Mouse (Mus musculus) urinary bladder, postnatal 25 days (tissue): ENCODE measurements around the gene Rassf5.

Experiments
- DNase-seq: peaks from one replicate; pipeline ENCODE4 v3.0.0; 2022; ENCODE audit warnings: low spot score

The Rassf5 gene

GRCm38 (mm10) chr1:131245089-131245856 is at the start of gene Rassf5:
Gene Rassf5 (minus strand): TSS chr1:131245258.
- peak; percentile 87 for DNase-seq

- no peak for DNase-seq
Observed at GRCm38 (mm10) chr1:131293922-131294250, 48.8 kb upstream of the Rassf5 start.

GRCm38 (mm10) chr1:131293221-131293921 is 48.3 kb upstream of the Rassf5 start:
- no peak for DNase-seq

DNA sequence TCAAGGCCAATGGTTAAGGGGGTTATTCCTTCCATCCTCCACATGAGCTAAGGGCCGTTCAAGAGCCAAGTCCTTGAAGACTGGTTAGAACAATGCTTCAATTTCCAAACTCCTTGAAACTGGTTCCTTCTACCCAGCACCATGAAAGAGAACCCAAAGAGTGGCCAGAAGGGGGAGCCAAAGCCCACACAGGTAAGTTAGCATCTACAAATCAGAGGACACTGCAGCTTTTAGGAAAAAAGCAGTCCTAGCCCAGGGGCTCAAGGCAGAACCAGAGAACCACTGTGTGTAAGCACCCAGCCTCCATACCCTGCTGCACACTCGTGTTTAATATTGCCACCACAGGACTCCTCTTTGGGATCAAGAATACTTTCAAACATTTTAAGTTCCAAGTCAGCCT is 45.6 kb upstream of the Rassf5 start:
- peak; percentile 59 for DNase-seq

- no peak for DNase-seq
Observed at GRCm38 (mm10) chr1:131288938-131289337, 43.9 kb upstream of the Rassf5 start.

DNA sequence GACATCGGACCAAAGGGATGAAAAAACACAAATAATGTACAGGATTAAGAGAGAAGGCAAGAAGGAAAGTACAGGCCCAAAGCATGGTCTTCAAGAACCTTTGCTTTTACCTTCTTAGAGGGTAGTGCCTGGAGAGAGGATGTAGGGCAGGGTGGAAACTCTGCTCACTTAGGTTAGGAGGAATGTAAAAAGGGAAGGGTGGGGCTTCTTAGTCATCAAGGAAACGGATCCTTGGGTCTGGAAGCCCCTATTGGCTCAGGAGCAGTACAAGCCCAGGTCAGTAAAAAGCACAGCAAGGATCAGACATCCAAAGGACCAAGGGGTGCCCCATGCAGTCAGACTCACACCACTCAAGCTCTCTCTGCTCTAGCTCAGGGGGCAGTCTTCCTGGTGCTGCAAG is 42.2 kb upstream of the Rassf5 start:
- DNase-seq: no peak

- no peak for DNase-seq
Observed at GRCm38 (mm10) chr1:131286803-131287202, 41.7 kb upstream of the Rassf5 start.

DNA sequence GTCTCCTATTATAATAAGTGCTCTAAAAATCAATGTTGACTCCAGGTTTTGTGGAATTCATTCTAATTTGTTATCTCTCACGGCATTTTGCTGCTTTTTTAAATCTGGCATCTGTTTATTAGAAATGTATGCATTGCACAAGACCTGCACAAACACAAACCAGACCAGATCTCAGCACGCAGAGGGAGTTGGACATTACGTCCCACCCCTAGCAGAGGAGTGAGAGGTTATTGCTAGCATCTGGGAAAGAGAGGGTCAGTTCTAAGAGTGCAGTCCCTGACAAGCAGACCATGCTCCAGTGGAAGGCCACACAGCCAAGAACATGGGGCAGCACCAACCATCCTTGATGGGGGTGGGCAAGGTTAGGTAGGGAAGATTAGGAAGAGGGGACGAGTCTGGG is 39.6 kb upstream of the Rassf5 start:
- DNase-seq: no peak

- no peak for DNase-seq
Observed at GRCm38 (mm10) chr1:131284167-131284566, 39.1 kb upstream of the Rassf5 start.

GRCm38 (mm10) chr1:131281731-131282130 is 36.7 kb upstream of the Rassf5 start:
- no peak for DNase-seq

DNA sequence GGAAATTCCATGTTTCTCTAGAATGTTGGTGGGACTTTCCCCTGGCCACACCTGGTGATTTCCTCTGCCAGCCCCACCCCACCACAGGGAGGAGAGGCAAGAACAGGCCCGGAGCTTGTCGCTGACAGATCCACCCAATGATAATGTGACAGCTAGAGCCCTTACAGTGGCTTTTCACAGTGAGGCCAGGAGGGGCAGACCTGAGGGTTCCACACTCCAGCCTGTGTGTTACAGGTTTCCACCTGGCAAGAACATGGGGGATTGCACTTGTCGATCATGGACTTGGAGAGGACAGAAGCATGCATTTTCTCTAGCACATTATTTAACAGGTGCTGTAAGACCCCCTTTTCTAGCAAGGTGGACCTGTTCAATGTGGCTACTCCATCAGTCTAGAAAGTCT is 35.2 kb upstream of the Rassf5 start:
- no peak for DNase-seq

DNA sequence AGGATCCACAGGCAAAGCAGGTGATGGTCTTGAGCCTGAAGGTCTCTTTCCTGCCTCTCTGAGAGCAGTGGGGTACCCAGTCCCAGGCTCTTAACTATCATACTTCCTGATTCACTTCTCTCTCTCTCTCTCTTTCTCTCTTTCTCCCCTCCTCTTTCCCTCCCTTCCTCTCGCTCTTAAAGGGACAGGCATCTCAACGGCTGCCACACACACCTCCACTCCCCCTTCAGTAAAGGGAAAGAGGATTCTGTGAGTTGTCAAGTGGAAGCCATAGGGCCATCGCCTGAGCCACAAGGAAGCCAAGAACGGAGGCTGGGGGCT is 34.4 kb upstream of the Rassf5 start, which contains the start of gene Ikbke:
Gene Ikbke, minus strand, starts transcription at position 151 of the 321 bp plus-strand sequence.
- DNase-seq: no peak

- DNase-seq: no peak
Observed at GRCm38 (mm10) chr1:131278606-131279455, 33.8 kb upstream of the Rassf5 start.

GRCm38 (mm10) chr1:131276831-131277230 is 31.8 kb upstream of the Rassf5 start:
- DNase-seq: no peak

DNA sequence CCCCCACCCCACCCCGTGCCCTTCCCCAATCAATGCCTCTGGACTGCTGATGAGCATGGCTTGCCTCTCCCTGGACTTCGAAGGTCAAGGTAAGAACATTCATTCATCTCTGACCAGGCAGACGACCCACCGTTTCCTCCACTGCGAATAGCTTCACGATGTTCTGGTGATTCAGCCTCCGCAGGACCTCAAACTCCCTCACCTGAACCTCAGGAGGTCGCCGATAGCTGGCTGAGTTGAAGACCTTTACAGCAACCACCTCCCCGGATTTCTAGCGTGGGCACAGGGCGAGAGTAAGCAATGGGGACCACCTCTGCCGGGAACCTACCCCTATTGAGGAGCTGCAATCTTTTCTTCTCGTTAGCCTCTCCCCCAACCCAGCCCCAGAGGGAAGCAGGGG is 30.5 kb upstream of the Rassf5 start:
- DNase-seq: no peak

GRCm38 (mm10) chr1:131274725-131275539 is 29.9 kb upstream of the Rassf5 start:
- DNase-seq: no peak

DNA sequence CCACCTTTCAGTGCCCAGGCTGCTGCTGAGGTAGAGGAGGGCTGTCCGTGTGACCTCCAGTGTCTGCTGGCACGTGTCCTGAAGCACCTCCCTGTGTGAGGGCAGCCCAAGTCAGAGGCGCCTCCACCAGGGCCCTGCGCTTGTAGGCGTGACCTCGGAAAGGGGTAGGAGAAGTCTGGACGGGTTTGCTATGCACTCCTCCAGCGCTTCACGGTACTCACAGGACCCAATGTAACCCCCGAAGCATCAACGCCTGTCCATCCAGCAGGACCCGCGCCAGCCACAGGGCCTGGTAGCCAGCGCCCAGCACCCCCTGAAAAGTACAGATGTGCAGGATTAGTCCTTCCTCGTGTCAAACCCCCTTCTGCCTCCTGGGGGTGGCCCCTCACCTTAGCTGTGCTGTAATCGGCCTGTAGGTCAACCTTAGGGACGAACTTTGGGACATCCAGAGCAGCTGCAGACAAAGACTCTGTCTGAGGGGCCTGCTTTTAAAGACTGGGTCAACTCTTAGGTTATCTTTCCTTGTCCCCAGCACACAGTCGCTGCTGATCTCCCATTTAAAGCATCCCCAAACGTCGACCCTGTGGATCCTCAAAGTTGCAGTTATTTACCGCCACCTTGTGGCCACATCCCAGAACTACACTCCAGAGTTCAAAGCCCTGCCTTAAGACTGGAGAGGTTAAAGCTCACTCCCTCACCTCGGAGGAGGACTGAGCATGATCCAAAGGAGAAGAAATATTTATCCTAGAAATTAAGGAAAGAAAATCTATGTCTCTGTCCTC is 24.9 kb upstream of the Rassf5 start:
- peak; percentile 65 for DNase-seq

DNA sequence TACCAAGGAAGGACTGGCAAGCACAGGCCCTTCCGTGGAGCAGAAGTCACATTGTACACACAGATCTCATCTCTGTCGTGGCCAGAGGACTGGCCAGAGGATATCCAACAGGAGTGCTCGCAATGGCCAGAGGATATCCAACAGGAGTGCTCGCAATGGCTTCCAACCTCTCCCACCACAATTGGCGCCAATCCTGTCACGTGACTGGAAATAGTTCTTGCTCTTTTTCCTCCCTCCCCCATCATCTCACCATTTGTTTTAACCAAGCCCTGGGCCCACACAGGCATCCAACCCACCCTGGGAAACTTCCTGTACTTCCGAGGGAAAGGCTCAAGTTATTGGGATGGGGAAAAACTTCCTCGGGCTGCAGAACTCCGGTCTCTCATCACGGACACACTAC is 23.7 kb upstream of the Rassf5 start:
- DNase-seq: no peak

GRCm38 (mm10) chr1:131263905-131264304 is 18.8 kb upstream of the Rassf5 start:
- DNase-seq: no peak

- DNase-seq: peak; percentile 79
Observed at GRCm38 (mm10) chr1:131260309-131260656, 15.2 kb upstream of the Rassf5 start.

GRCm38 (mm10) chr1:131259632-131260308 is 14.7 kb upstream of the Rassf5 start:
- DNase-seq: no peak
